ENCODE assay signal across 8 mouse cellular contexts in the genomic region with DNA sequence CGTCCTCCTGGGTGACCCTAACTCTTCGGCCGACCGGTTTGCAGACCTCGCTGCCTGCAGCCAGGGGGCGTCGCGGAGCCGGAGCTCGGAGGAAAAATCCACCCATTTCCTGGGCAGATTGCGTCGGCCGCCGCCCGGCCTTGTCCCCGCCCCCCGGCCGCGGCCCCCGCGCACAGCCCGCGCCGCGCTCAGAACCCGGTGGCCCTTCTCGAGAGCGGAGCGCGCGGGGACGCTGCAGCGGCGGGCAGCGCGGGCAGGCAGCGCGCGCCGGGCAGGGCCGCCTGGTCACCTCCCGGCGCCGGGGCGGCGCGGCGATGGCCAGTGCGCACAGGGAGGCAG. TPM values are rescaled to one million over a fixed set of nuclear protein-coding genes. Genes with fewer than 3 reads are reported as not detected.
DNase-seq lines count a peak whose midpoint lies in the region; ATAC-seq and TF ChIP-seq lines count a peak whose summit lies in the region.

No protein-coding gene starts in this region.

- peak overlapping the region; percentile 56; the same call in 1 of the 2 replicates for H3K27ac ChIP-seq in gastrocnemius, adult 2 months
- peak overlapping the region; percentile 75 for H3K27ac ChIP-seq in hindbrain, embryonic 16.5 days (ENCODE audit: low read depth, low read length)

- peaks cover 38% of the 10 kb centered on the region for H3K4me1 ChIP-seq in hindbrain, embryonic 16.5 days (ENCODE audit: control insufficient read depth, insufficient read depth, low read depth, low read length)
- peaks cover 13% of the 10 kb centered on the region for H3K4me1 ChIP-seq in megakaryocyte, embryonic 14.5 days

- peak overlapping the region; percentile 86 for H3K4me3 ChIP-seq in gastrocnemius, adult 2 months
- peak overlapping the region; percentile 53 for H3K4me3 ChIP-seq in hindbrain, embryonic 16.5 days (ENCODE audit: low read length)
- H3K4me3 ChIP-seq in megakaryocyte, embryonic 14.5 days (replicated peaks): peak overlapping the region; percentile 85

- peak; percentile 84 for ATAC-seq in hindbrain, embryonic 16.5 days

- H3K9ac ChIP-seq in hindbrain, embryonic 16.5 days (ENCODE audit: low read depth, low read length): peak overlapping the region; percentile 83

- TF ChIP-seq CTCF in gastrocnemius, adult 2 months (IDR thresholded peaks at IDR 0.05): peak; percentile 84

- intact Hi-C loops in gastrocnemius, adult 2 months (cut with DNase I): loop anchor here (5.0 kb wide), 1 partner anchor 37 kb away; no protein-coding TSS in a partner anchor
- intact Hi-C loops in left cerebral cortex, postnatal 10 days (cut with DNase I): loop anchor here (2.0 to 5.0 kb wide), 2 partner anchors 102 to 169 kb away; no protein-coding TSS in a partner anchor

- H3K27me3 ChIP-seq in hindbrain, embryonic 16.5 days (replicated peaks; ENCODE audit: control insufficient read depth, insufficient read depth, low read length): no peaks in the 10 kb centered on the region
- peaks cover 82% of the 10 kb centered on the region for H3K27me3 ChIP-seq in megakaryocyte, embryonic 14.5 days (replicated peaks)

- H3K36me3 ChIP-seq in hindbrain, embryonic 16.5 days (ENCODE audit: control insufficient read depth, insufficient read depth, low read length): no peaks in the 10 kb centered on the region
- H3K36me3 ChIP-seq in megakaryocyte, embryonic 14.5 days (replicated peaks; ENCODE audit: low read length): no peaks in the 10 kb centered on the region

- no peaks in the 10 kb centered on the region for H3K9me3 ChIP-seq in hindbrain, embryonic 16.5 days (ENCODE audit: control insufficient read depth, low read length)
- H3K9me3 ChIP-seq in megakaryocyte, embryonic 14.5 days: no peaks in the 10 kb centered on the region

- peak overlapping the region; percentile 69 for H3K4me2 ChIP-seq in hindbrain, embryonic 16.5 days (ENCODE audit: low read length)

- peak; percentile 85 for DNase-seq in ZHBTc4 (ENCODE audit: low read depth, low spot score)
- DNase-seq in cerebellum, postnatal 36 days: peak; percentile 94 to 96
- DNase-seq in gastrocnemius, adult 2 months: peak; percentile 92
- DNase-seq in left cerebral cortex, postnatal 10 days (ENCODE audit: extremely low spot score in 1 of 2, low spot score in 2 of 2): peak; percentile 75 to 91
- DNase-seq in right cerebral cortex, postnatal 25 days: peak; percentile 90
- peak; percentile 80 to 87 for DNase-seq in urinary bladder, postnatal 4 days (ENCODE audit: low spot score in 2 of 2)

- under 1% methylated on average over 28 of the region's 49 CpGs for WGBS in hindbrain, embryonic 16.5 days

RNA-seq across cellular contexts. Expression of gene Olfm1, which starts 12.6 kb away (rescaled TPM):
- 10 to 100 TPM in 1 of 2 experiments, 1 to 10 TPM in 1; 6.8 to 13.7 TPM for total RNA-seq in gastrocnemius, adult 2 months (2021)
- polyA plus RNA-seq in hindbrain, embryonic 16.5 days (2015; fragmentation: Nextera tagmentation; extraction: Ambion mirVana): 320 and 328 TPM in 2 replicates
- 100 to 1,000 TPM; 821 to 879 TPM for total RNA-seq in left cerebral cortex, postnatal 10 days (2021)
- 0.23 TPM in 1 of 2 replicates, not detected in the other for polyA plus RNA-seq in megakaryocyte, embryonic 14.5 days (2012; ENCODE audit: insufficient read depth, low replicate concordance)

Comparison
In these comparisons a context has a peak if more than half of its experiments do, and no peak if none do; other contexts are left out.
1. Peak in every context shown above with its lines: DNase-seq, ATAC-seq, H3K4me3 ChIP-seq and H3K27ac ChIP-seq.
2. RNA of gene Olfm1, which starts 12.6 kb away (total RNA-seq): 821 to 879 TPM in left cerebral cortex, postnatal 10 days; 6.8 to 13.7 TPM in gastrocnemius, adult 2 months; every median in the first group is over 10 times any median in the second.